ENCODE assay signal across 25 mouse cellular contexts in genomic region chr5:22223940-22224339, GRCm38 (mm10).
"Had no signal": no experiment of that assay in that cellular context is flagged by ENCODE, and none has a peak within 500 bp of the region (broad histone marks: within the 10 kb centered on the region; RNA-seq: fewer than 3 reads in every experiment).

No protein-coding gene starts in this region.

- H3K4me3 ChIP-seq: heart, adult 2 months; heart, embryonic 13.5 days; heart, embryonic 15.5 days; hindbrain, embryonic 10.5 days; hindbrain, embryonic 12.5 days; intestine, embryonic 15.5 days; kidney, embryonic 15.5 days; limb, embryonic 13.5 days; limb, embryonic 15.5 days; liver, embryonic 12.5 days had no signal

- ATAC-seq: hindbrain, embryonic 16.5 days; inflammation-experienced regulatory T-cells, adult 6 months; intestine, embryonic 15.5 days; intestine, postnatal 0 days; liver, embryonic 12.5 days had no signal

- H3K4me2 ChIP-seq: heart, embryonic 11.5 days; heart, embryonic 13.5 days; heart, embryonic 15.5 days; hindbrain, embryonic 12.5 days; hindbrain, embryonic 14.5 days; intestine, embryonic 15.5 days; kidney, embryonic 15.5 days; limb, embryonic 13.5 days; limb, embryonic 15.5 days; liver, embryonic 12.5 days had no signal

- DNase-seq: gastrocnemius, postnatal 14 days; gastrocnemius, postnatal 36 days; heart, adult 11 months; heart, adult 2 months; heart, postnatal 4 days; kidney, adult 18-20 months; kidney, adult 8-10 months; kidney, postnatal 36 days; layer of hippocampus, adult 9-11 months; layer of hippocampus, postnatal 36 days; left cerebral cortex, postnatal 4 days had no signal

- H3K27me3 ChIP-seq: heart, embryonic 13.5 days; heart, embryonic 15.5 days; hindbrain, embryonic 12.5 days; intestine, embryonic 15.5 days; kidney, embryonic 15.5 days; limb, embryonic 13.5 days; limb, embryonic 15.5 days; liver, embryonic 12.5 days had no signal

- H3K36me3 ChIP-seq: heart, embryonic 13.5 days; heart, embryonic 15.5 days; hindbrain, embryonic 10.5 days; hindbrain, embryonic 12.5 days; intestine, embryonic 15.5 days; kidney, embryonic 15.5 days; limb, embryonic 13.5 days; limb, embryonic 15.5 days had no signal
